Mouse (Mus musculus) embryonic fibroblast, embryonic 13.5 days (primary cell): ENCODE results near the gene Tnfsf8.

Experiments used
- CTCF ChIP-seq: IDR thresholded peaks from 2 replicates; pipeline ENCODE4 v1.5.1; 2011; ENCODE audit warnings: mild to moderate bottlenecking, control low read depth, low read length, moderate library complexity, borderline replicate concordance; ENCODE audit not compliant: insufficient read depth
- POLR2A ChIP-seq: IDR thresholded peaks from 2 replicates; pipeline ENCODE4 v1.6.1; 2011; ENCODE audit warnings: low read depth, mild to moderate bottlenecking, control low read depth, low read length, moderate library complexity

GRCm38 (mm10) chr4:63853782-63854386 lies 7.3 kb downstream of the Tnfsf8 start:
- no peak for TF ChIP-seq CTCF
- TF ChIP-seq POLR2A, result no peak
